8 mouse cellular contexts compared by ENCODE assay signal in genomic region chr19:45436019-45436418, GRCm38 (mm10).
DNase-seq lines count a peak whose midpoint lies in the region; ATAC-seq and TF ChIP-seq lines count a peak whose summit lies in the region.
"Not testable (repeated sequence)": the region's sequence is repeated elsewhere in the genome, so short reads cannot be mapped to it uniquely, and the experiment has no call there.

No protein-coding gene starts in this region.

- TF ChIP-seq CTCF in intestine, postnatal 0 days (IDR thresholded peaks at IDR 0.05; ENCODE audit: low read depth) = peak; percentile 88
- peak; percentile 34; the same call in 1 of the 2 replicates for TF ChIP-seq CTCF in spleen, adult 2 months (IDR thresholded peaks at IDR 0.05; ENCODE audit: extremely low read depth, insufficient read depth, insufficient read length, insufficient replicate concordance)

- H3K4me1 ChIP-seq in intestine, postnatal 0 days (replicated peaks; ENCODE audit: control insufficient read depth, insufficient read depth, low read length); spleen, adult 2 months (ENCODE audit: control insufficient read depth, insufficient read depth, insufficient read length): not testable (repeated sequence)

- not testable (repeated sequence) for H3K27me3 ChIP-seq in intestine, postnatal 0 days (replicated peaks; ENCODE audit: control insufficient read depth, insufficient read depth, low read length); spleen, adult 2 months (ENCODE audit: control insufficient read depth, insufficient read depth, low read length)

- H3K36me3 ChIP-seq in intestine, postnatal 0 days (ENCODE audit: control insufficient read depth, insufficient read depth); spleen, adult 2 months (ENCODE audit: control insufficient read depth, insufficient read depth, low read length): not testable (repeated sequence)

- peak; percentile 50 to 63 for DNase-seq in B cell, adult 2 months
- DNase-seq in adrenal gland, postnatal 10 days = peak; percentile 72
- DNase-seq in embryo, embryonic 11.5 days (ENCODE audit: low read depth, low spot score) = peak; percentile 59
- peak; percentile 95 for DNase-seq in heart, adult 11 months
- peak; percentile 69 to 84 for DNase-seq in left cerebral cortex, postnatal 25 days (ENCODE audit: low spot score in 2 of 2)
- peak; percentile 75 for DNase-seq in mesoderm, embryonic 11.5 days (ENCODE audit: low read depth, low spot score)
- peak; percentile 34 to 54 for DNase-seq in spleen, adult 2 months (ENCODE audit: low read depth in 1 of 2, low spot score in 2 of 2)

- intact Hi-C loops in left cerebral cortex, postnatal 25 days (cut with DNase I) = loop anchor here (2.0 to 5.0 kb wide), 2 partner anchors 154 to 215 kb away; no protein-coding TSS in a partner anchor

- not testable (repeated sequence) for H3K27ac ChIP-seq in intestine, postnatal 0 days (ENCODE audit: low read depth, low read length); spleen, adult 2 months (ENCODE audit: insufficient read depth, low read length)

- H3K4me3 ChIP-seq in intestine, postnatal 0 days (ENCODE audit: low read depth, low read length); spleen, adult 2 months (ENCODE audit: extremely low read depth, insufficient read depth, insufficient read length): not testable (repeated sequence)

- 0 out of 2 replicates have a peak, but pooled peaks have one; percentile 31 for ATAC-seq in intestine, postnatal 0 days

- H3K9me3 ChIP-seq in intestine, postnatal 0 days (ENCODE audit: control insufficient read depth) = not testable (repeated sequence)

- H3K9ac ChIP-seq in intestine, postnatal 0 days (ENCODE audit: low read depth, low read length) = not testable (repeated sequence)

- not testable (repeated sequence) for H3K4me2 ChIP-seq in intestine, postnatal 0 days (replicated peaks; ENCODE audit: low read depth)

- not testable (repeated sequence) for TF ChIP-seq POLR2A in spleen, adult 2 months (IDR thresholded peaks at IDR 0.05; ENCODE audit: low read depth, low read length)

Comparison
In these comparisons a context has a peak if more than half of its experiments do, and no peak if none do; other contexts are left out.
1. DNase-seq: peak in every context shown above with its lines; median percentile 95 in heart, adult 11 months; 76 in left cerebral cortex, postnatal 25 days; 75 in mesoderm, embryonic 11.5 days; 72 in adrenal gland, postnatal 10 days; 59 in embryo, embryonic 11.5 days; 56 in B cell, adult 2 months; 44 in spleen, adult 2 months.